Mouse (Mus musculus): ENCODE data around the gene Krt17.
"Not testable (repeated sequence)": the region's sequence is repeated elsewhere in the genome, so short reads cannot be mapped to it uniquely, and the experiment has no call there.

The Krt17 gene

DNA sequence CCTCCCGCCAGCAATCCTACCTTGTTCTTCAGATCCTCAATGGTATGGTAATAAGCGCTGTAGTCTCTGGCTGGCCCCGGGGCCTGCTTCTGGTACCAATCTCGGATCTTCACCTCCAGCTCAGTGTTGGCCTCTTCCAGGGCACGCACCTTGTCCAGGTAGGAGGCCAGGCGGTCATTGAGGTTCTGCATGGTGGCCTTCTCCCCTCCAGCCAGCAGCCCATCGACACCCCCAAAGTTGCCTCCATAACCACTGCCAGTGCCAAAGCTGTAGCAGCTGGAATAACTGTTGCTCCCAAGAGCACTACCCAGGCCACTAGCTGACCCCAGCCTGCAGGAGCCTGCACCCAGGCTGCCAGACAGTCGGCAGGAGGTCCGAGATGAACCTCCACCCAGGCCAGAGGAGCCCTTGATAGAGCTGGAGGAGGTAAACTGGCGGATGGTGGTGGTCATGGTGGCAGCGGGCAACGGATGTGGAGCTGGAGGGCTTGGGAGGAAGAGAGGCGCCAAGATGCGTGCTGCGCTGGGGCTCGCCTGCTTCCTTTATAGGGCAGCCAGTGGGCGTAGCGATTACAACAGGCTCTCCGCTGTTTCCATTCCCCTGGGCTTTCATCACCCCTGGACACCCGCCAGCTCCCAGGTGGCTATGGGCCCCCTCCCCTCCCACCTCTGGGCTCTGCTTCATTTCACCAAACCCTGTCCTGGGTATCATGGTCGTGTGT is at the start of gene Krt17:
TSS of gene Krt17 (minus strand) at position 516 of the 721 bp plus-strand sequence.
- DNase-seq, result no peak

GRCm38 (mm10) chr11:100308672-100309071 is 47.8 kb upstream of the Krt17 start:
- not testable (repeated sequence) for DNase-seq

GRCm38 (mm10) chr11:100307900-100308299 is 47.1 kb upstream of the Krt17 start:
- no peak for DNase-seq

DNA sequence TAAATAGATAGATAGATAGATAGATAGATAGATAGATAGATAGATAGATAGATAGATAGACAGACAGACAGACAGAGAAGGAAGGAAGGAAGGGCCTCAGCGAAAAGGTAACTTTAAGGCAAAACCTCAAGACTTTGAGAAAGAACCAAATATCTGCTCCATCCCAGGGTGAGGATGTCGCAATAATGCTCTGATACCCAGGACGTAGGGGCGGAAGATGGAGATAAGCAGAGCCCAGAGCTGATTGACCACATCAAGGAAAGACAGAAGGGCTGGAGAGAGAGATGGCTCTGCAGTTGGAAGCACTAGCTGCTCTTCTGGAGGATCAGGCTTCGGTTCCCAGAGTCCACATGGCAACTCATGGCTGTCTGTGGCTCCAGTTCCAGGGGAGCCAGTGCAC is 40.5 kb upstream of the Krt17 start:
- DNase-seq, result no peak

GRCm38 (mm10) chr11:100300293-100300692 is 39.5 kb upstream of the Krt17 start:
- DNase-seq, result peak; percentile 27 to 71

DNA sequence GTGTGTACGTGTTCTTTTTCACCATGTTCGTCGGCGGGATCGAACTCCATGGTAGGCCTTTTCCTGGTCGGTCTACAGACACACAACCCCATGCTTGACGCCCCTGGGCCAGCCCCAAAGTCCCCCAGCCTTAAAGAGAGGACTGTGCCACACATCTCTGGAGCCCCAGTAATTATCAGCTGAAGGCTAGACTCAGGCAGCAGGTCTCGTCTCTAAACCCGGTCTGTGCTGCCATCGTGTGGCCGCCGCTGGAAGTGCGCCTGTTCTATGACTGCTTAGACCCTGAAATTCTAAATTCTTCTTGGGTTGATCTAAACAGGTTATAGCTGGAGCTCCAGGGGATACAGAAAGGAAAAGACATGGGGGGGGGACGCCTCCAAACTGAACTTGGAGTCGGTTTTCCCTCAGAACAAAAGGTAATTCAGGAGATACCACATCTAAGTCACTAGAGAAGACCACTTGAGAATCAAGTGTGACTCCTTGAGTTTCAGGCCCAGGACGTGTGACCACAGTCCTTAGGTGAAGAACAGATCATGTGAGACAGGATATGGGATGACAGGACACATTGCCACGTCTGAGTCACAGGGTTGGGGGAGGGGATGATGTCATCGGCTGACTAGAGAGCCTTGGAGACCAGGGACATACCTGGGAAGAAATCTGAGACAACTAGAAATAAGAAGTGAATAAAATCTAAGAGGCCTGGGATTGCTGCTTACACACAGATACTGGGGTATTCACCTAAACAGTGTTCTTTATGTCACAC is 37.6 kb upstream of the Krt17 start:
- DNase-seq, result peak; percentile 57 to 84

- peak in 1 of 2 experiments; percentile 20 for DNase-seq
These were observed 37.0 kb upstream of the Krt17 start for GRCm38 (mm10) chr11:100297801-100298200.

- DNase-seq, result peak; percentile 49 to 79
These were observed 34.5 kb upstream of the Krt17 start for GRCm38 (mm10) chr11:100295308-100295707.

DNA sequence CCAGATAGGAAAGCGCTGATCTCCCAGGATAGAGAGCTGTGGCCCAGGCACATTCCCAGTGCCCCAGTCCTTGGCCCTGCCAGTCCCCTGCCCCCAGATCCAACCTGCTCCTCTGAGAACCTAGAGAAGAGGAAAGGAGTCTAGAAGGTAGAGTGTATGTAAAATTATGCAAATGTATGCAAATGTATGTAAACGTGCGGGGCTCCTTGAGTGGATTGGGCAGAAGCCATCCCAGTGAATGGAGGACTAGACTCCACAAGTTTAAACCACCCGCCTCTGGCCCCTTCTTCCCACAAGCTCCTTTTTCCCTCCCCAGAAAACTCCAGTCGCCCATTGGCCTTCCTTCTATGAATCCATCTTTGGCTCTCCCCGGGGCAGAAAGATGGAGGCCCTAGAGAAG is 32.1 kb upstream of the Krt17 start:
- no peak for DNase-seq

GRCm38 (mm10) chr11:100290235-100290634 is 29.4 kb upstream of the Krt17 start:
- no peak for DNase-seq

- no peak for DNase-seq
These were observed 28.1 kb upstream of the Krt17 start for GRCm38 (mm10) chr11:100288942-100289341.

DNA sequence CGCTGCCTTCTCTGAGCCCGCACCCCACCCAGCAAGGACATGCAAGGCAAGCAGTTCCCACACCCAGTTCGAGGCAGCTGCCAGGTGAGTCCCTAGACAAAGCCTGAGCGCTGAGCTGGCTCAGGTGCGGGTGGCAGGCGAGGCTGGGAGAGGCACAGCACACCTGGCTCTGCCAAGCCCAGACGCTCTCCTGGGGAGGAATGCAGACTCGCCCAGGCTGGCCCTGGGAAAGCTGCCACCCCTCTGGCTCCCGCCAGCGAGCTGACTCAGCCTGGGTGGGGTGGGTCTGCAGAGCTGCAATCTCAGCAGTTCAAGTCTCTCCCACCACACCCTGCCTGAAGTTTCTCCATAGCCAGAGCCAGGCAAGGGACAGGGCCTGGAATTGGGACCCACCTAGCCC is 26.2 kb upstream of the Krt17 start:
- no peak for DNase-seq

- DNase-seq, result no peak
These were observed 24.2 kb upstream of the Krt17 start for GRCm38 (mm10) chr11:100284988-100285387.

DNA sequence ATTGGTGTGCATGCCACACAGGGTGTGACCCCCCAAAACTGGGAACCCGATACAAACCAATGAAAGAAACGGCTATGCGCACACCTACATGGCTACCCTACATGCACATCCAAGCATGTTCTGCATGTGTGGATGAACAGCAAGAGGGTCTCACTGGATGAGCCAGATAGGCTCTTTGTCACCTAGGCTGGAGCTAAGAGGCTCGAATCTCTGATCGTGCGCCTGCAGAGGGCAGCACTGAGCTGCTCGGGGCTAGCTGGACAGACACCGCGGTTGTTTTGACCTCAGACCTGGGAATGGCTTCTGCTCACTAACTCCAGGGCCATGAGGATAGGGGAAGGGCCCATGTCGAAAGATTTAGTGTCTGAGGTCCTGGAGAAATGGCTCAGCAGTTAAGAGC is 21.7 kb upstream of the Krt17 start:
- peak; percentile 19 to 68 for DNase-seq

GRCm38 (mm10) chr11:100281596-100282544 is 21.0 kb upstream of the Krt17 start:
- peak in 1 of 2 experiments; percentile 75 for DNase-seq

GRCm38 (mm10) chr11:100278759-100279158 is 17.9 kb upstream of the Krt17 start:
- DNase-seq, result no peak

DNA sequence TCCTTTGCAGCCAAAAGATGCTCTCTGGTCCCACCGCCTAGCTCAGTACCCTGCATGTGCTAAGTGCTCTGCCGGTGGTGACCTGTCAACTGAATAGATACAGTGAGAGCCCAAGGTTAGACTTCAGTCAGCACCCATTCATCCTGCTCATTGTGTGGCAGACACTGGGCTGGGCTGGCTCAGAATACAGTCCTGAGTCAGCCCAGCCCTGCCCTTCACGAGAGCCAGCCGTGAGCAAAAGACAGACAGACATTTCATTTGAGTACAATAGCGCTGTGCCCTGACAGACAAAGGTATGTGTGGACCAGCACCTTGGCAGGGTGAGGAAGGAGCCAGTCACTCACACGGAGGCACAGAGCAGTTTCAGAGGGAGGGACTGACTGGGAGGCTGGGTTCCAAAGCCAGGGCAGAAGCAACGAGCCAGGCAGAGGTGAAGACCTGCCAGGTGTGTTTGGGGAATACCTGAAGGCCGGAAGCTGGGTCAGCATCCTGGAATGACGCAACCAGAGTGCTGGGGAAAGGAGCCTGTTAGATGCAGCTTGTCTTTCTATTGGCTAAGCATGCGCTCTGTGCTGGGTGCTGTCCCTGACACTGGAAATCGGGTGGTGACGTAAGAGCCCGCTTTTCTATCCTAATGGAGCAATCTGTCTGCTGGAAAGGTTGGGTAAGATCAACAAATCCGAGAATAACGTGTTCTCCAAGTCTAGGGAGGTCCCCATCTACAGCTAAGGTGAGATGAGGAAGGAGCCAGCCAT is 17.1 kb upstream of the Krt17 start:
- DNase-seq, result no peak

DNA sequence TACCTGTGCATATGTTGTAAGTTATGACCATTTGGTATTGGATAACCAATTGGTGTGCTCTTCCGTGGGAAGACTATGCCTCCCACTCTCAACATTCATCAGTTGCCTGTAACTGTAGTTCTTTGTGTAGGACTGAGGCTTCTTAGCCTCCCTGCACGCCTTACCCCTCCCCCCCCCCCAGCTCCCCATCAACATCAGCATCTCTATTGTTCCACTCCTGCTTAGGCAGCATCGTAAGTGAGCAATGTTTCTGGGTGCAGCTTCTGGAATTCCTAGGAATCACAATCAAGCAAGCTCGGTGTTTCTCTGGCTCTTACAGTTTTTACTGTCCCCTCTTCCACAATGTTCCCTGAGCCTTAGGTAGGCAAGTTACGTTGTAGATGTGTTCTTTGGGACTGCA is 14.6 kb upstream of the Krt17 start:
- no peak for DNase-seq

GRCm38 (mm10) chr11:100274719-100275118 is 13.9 kb upstream of the Krt17 start:
- no peak for DNase-seq

GRCm38 (mm10) chr11:100271878-100272277 is 11.0 kb upstream of the Krt17 start:
- no peak for DNase-seq

DNA sequence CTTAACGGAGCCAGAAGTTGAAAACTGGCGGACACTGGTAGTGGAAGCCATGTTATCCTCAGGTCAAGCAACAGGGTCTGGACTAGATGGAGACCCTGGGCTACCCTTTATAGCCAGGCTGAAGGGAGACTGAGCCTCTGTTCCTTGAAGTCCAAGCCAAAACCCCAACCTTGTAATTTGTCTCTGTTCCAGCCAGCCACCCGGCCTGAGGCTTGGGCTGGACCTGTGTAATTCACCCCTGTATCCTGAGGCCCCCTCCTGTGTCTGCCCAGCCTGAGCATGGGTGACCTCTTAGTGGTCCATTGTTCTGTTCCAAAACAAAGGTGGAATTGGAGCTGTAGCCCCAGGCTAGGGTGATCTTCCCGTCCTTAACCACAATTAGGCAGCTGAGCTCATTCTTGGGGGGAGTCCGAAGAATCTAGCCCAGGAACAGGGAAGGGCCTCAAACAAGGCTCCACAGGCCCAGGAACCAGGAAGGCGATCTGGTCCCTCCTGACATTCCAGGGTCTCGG is 9.0 kb upstream of the Krt17 start, which contains the start of gene Krt42:
TSS of gene Krt42 (minus strand) at position 51 of the 512 bp plus-strand sequence.
- no peak for DNase-seq

Measured in spleen, adult 18-20 months (tissue).